Mouse (Mus musculus): ENCODE measurements around the gene Nell1. TPM values are rescaled to one million over a fixed set of nuclear protein-coding genes. Genes with fewer than 3 reads are reported as not detected.

Gene Nell1
- total RNA-seq, 2 experiments from 2014 or later: not detected

GRCm38 (mm10) chr7:50756409-50756808 lies 781.7 kb downstream of the Nell1 start:
- intact Hi-C loops (cut with DNase I): no loop called here
- DNase-seq: no peak

- no peak for DNase-seq
- intact Hi-C loops (cut with DNase I): no loop called here
Observed at GRCm38 (mm10) chr7:50773516-50773915, 798.9 kb downstream of the Nell1 start.

- intact Hi-C loops (cut with DNase I): no loop called here
- no peak for DNase-seq
Observed at GRCm38 (mm10) chr7:50781105-50781504, 806.4 kb downstream of the Nell1 start.

- no peak for DNase-seq
Observed at GRCm38 (mm10) chr7:50783652-50784051, 809.0 kb downstream of the Nell1 start.

GRCm38 (mm10) chr7:50826180-50826579 lies 851.5 kb downstream of the Nell1 start:
- intact Hi-C loops (cut with DNase I): no loop called here

More at GRCm38 (mm10) chr7:50783652-50784051, 809.0 kb downstream of the Nell1 start:
- intact Hi-C loops (cut with DNase I): no loop called here

GRCm38 (mm10) chr7:50832799-50833198 lies 858.1 kb downstream of the Nell1 start:
- intact Hi-C loops (cut with DNase I): no loop called here
- no peak for DNase-seq

More at GRCm38 (mm10) chr7:50826180-50826579, 851.5 kb downstream of the Nell1 start:
- no peak for DNase-seq

GRCm38 (mm10) chr7:50842646-50843045 lies 868.0 kb downstream of the Nell1 start:
- intact Hi-C loops (cut with DNase I): no loop called here
- no peak for DNase-seq

GRCm38 (mm10) chr7:50847921-50848320 lies 873.3 kb downstream of the Nell1 start:
- intact Hi-C loops (cut with DNase I): no loop called here
- DNase-seq: no peak

- intact Hi-C loops (cut with DNase I): no loop called here
- DNase-seq: no peak
Observed at GRCm38 (mm10) chr7:50850271-50850670, 875.6 kb downstream of the Nell1 start.

GRCm38 (mm10) chr7:50870181-50870580 lies 895.5 kb downstream of the Nell1 start:
- no peak for DNase-seq
- intact Hi-C loops (cut with DNase I): no loop called here

- intact Hi-C loops (cut with DNase I): no loop called here
- no peak for DNase-seq
Observed at GRCm38 (mm10) chr7:50887625-50888024, 913.0 kb downstream of the Nell1 start.

- DNase-seq: no peak
- intact Hi-C loops (cut with DNase I): no loop called here
Observed at GRCm38 (mm10) chr7:50899541-50900088, 925.0 kb downstream of the Nell1 start.

Other genes starting within 250 kb of the Nell1 start
- gene Htatip2, start 215.7 kb upstream of the Nell1 start, total RNA-seq (2021): 10 to 100 TPM; 12.5 to 12.7 TPM
- 10 to 100 TPM; 11.9 to 13.8 TPM for gene Prmt3, start 196.5 kb upstream of the Nell1 start, total RNA-seq (2021)
- gene Slc6a5, start 64.7 kb upstream of the Nell1 start, total RNA-seq (2021): not detected

Measured in heart, postnatal 36 days (tissue).